Mouse (Mus musculus) testis, adult 2 months (tissue): ENCODE measurements at regions not wholly inside any gene's neighbourhood (a gene's known extent, or its start where the extent isn't known, plus 50 kb on each side); places are given as distances from the start of the nearest gene placed in this dataset.

Experiments used
- H3K27ac ChIP-seq: fragments of 200-500 bp; 2 replicates; pipeline ENCODE4 v1.5.1; 2012; ENCODE audit warnings: low read depth, low read length; ENCODE audit not compliant: control insufficient read depth, insufficient read depth
- H3K27me3 ChIP-seq: fragments of 200-500 bp; 2 replicates; pipeline ENCODE4 v1.6.1; 2012; ENCODE audit warnings: mild to moderate bottlenecking, low read length, moderate library complexity; ENCODE audit not compliant: control insufficient read depth, insufficient read depth
- H3K36me3 ChIP-seq: fragments of 200-500 bp; 2 replicates; pipeline ENCODE4 v1.6.1; 2012; ENCODE audit warnings: mild to moderate bottlenecking, low read length; ENCODE audit not compliant: control insufficient read depth, insufficient read depth
- H3K4me1 ChIP-seq: fragments of 200-500 bp; 2 replicates; pipeline ENCODE4 v1.6.1; 2012; ENCODE audit warnings: low read length; ENCODE audit not compliant: control insufficient read depth, insufficient read depth
- H3K4me3 ChIP-seq: fragments of 200-500 bp; 2 replicates; pipeline ENCODE4 v1.5.1; 2012; ENCODE audit warnings: low read depth, mild to moderate bottlenecking, low read length, moderate library complexity, mixed read lengths; ENCODE audit not compliant: control insufficient read depth
- CTCF ChIP-seq: fragments of 200-500 bp; IDR thresholded peaks from 2 replicates; pipeline ENCODE4 v1.5.1; 2012; ENCODE audit warnings: low read depth, mild to moderate bottlenecking, inconsistent platforms, low read length, moderate library complexity; ENCODE audit not compliant: control insufficient read depth, insufficient read depth, insufficient replicate concordance
- POLR2A ChIP-seq: fragments of 200-500 bp; IDR thresholded peaks from 2 replicates; pipeline ENCODE4 v1.6.1; 2012; ENCODE audit warnings: low read depth, mild to moderate bottlenecking, inconsistent platforms, low read length, moderate library complexity; ENCODE audit not compliant: control insufficient read depth

- H3K36me3 ChIP-seq, result no peaks in the 10 kb centered on the region
- no peaks in the 10 kb centered on the region for H3K4me1 ChIP-seq
- no peak overlapping the region for H3K4me3 ChIP-seq
- no peak for TF ChIP-seq CTCF
- TF ChIP-seq POLR2A, result no peak
- H3K27me3 ChIP-seq, result no peaks in the 10 kb centered on the region
- H3K27ac ChIP-seq, result no peak overlapping the region
Measured at GRCm38 (mm10) chr2:95579201-95579600, 738.8 kb upstream of the Lrrc4c start.

GRCm38 (mm10) chr2:95586002-95586401 is 732.0 kb upstream of the Lrrc4c start:
- H3K36me3 ChIP-seq, result no peaks in the 10 kb centered on the region
- no peaks in the 10 kb centered on the region for H3K4me1 ChIP-seq
- TF ChIP-seq CTCF, result no peak
- no peak for TF ChIP-seq POLR2A
- H3K27ac ChIP-seq, result no peak overlapping the region
- no peak overlapping the region for H3K4me3 ChIP-seq
- no peaks in the 10 kb centered on the region for H3K27me3 ChIP-seq

GRCm38 (mm10) chr2:95587044-95587443 is 730.9 kb upstream of the Lrrc4c start:
- no peaks in the 10 kb centered on the region for H3K36me3 ChIP-seq
- H3K27ac ChIP-seq, result no peak overlapping the region
- TF ChIP-seq POLR2A (no peak), CTCF (no peak)
- H3K4me3 ChIP-seq, result no peak overlapping the region
- H3K27me3 ChIP-seq, result no peaks in the 10 kb centered on the region
- H3K4me1 ChIP-seq, result no peaks in the 10 kb centered on the region

GRCm38 (mm10) chr2:95613354-95613753 is 704.6 kb upstream of the Lrrc4c start:
- Histone ChIP-seq H3K4me1 (no peaks in the 10 kb centered on the region), H3K36me3 (no peaks in the 10 kb centered on the region), H3K4me3 (no peak overlapping the region), H3K27me3 (no peaks in the 10 kb centered on the region), H3K27ac (no peak overlapping the region)
- no peak for TF ChIP-seq CTCF
- no peak for TF ChIP-seq POLR2A

GRCm38 (mm10) chr2:95637533-95637932 is 680.4 kb upstream of the Lrrc4c start:
- TF ChIP-seq POLR2A (no peak), CTCF (no peak)
- no peaks in the 10 kb centered on the region for H3K27me3 ChIP-seq

GRCm38 (mm10) chr2:95674347-95674746 is 643.6 kb upstream of the Lrrc4c start:
- Histone ChIP-seq H3K27ac (no peak overlapping the region), H3K36me3 (no peaks in the 10 kb centered on the region), H3K4me3 (no peak overlapping the region), H3K4me1 (no peaks in the 10 kb centered on the region), H3K27me3 (no peaks in the 10 kb centered on the region)
- no peak for TF ChIP-seq POLR2A
- 0 out of 2 replicates have a peak, but pooled peaks have one; percentile 27 for TF ChIP-seq CTCF

More at GRCm38 (mm10) chr2:95637533-95637932, 680.4 kb upstream of the Lrrc4c start:
- H3K4me3 ChIP-seq, result no peak overlapping the region
- no peaks in the 10 kb centered on the region for H3K36me3 ChIP-seq
- H3K27ac ChIP-seq, result no peak overlapping the region
- H3K4me1 ChIP-seq, result no peaks in the 10 kb centered on the region

- no peak overlapping the region for H3K4me3 ChIP-seq
- H3K4me1 ChIP-seq, result no peaks in the 10 kb centered on the region
- no peak overlapping the region for H3K27ac ChIP-seq
- H3K36me3 ChIP-seq, result no peaks in the 10 kb centered on the region
- TF ChIP-seq CTCF (no peak), POLR2A (no peak)
- H3K27me3 ChIP-seq, result no peaks in the 10 kb centered on the region
Measured at GRCm38 (mm10) chr2:95715355-95715754, 602.6 kb upstream of the Lrrc4c start.
